Mouse (Mus musculus) heart, postnatal 0 days (tissue): ENCODE measurements around the gene Tcte2. TPM values are rescaled to one million over a fixed set of nuclear protein-coding genes. Genes with fewer than 3 reads are reported as not detected.

Experiments
- ATAC-seq: fragments of 200-750 bp; cut with Nextera tagmentation; 2 replicates; pipeline ENCODE4 v1.8.0; 2017; ENCODE audit warnings: low read depth, moderate number of reproducible peaks, moderate library complexity; ENCODE audit not compliant: insufficient read depth
- DNase-seq: peaks from one replicate; pipeline ENCODE4 v3.0.0-alpha.2; 2016; ENCODE audit warnings: low spot score
- H3K27ac ChIP-seq: fragments of 300-500 bp; sonication (generic); 2 replicates; pipeline ENCODE4 v1.5.1; 2014; ENCODE audit warnings: low read depth, mild to moderate bottlenecking
- H3K27me3 ChIP-seq: fragments of 300-500 bp; sonication (generic); 2 replicates; pipeline ENCODE4 v1.6.1; 2014; ENCODE audit warnings: low read length, mixed read lengths; ENCODE audit not compliant: control insufficient read depth, insufficient read depth
- H3K36me3 ChIP-seq: fragments of 300-500 bp; sonication (generic); replicated peaks from 2 replicates; pipeline ENCODE4 v1.6.1; 2014; ENCODE audit warnings: low read length, mixed read lengths; ENCODE audit not compliant: control insufficient read depth, insufficient read depth
- H3K4me1 ChIP-seq: fragments of 300-500 bp; sonication (generic); 2 replicates; pipeline ENCODE4 v1.6.1; 2014; ENCODE audit warnings: antibody characterized with exemption; ENCODE audit not compliant: control insufficient read depth, insufficient read depth
- H3K4me2 ChIP-seq: fragments of 300-500 bp; sonication (generic); 2 replicates; pipeline ENCODE4 v1.6.1; 2014; ENCODE audit warnings: low read depth, mild to moderate bottlenecking, low read length, moderate library complexity
- H3K4me3 ChIP-seq: fragments of 300-500 bp; sonication (generic); 2 replicates; pipeline ENCODE4 v1.5.1; 2014; ENCODE audit warnings: low read depth, low read length
- H3K9ac ChIP-seq: fragments of 300-500 bp; sonication (generic); replicated peaks from 2 replicates; pipeline ENCODE4 v1.6.1; 2014; ENCODE audit warnings: low read depth, low read length, mixed read lengths
- H3K9me3 ChIP-seq: fragments of 300-500 bp; sonication (generic); replicated peaks from 2 replicates; pipeline ENCODE4 v1.6.1; 2016; ENCODE audit warnings: low read length; ENCODE audit not compliant: control insufficient read depth
- CTCF ChIP-seq: IDR thresholded peaks from 2 replicates; pipeline ENCODE4 v1.5.1; 2016; ENCODE audit warnings: antibody characterized with exemption, control low read depth, low read depth
- EP300 ChIP-seq: IDR thresholded peaks from 2 replicates; pipeline ENCODE4 v1.6.1; 2016; ENCODE audit warnings: antibody characterized with exemption, low read depth
- WGBS: fragments of 180-500 bp; shearing (Covaris S2); extraction: QIAGEN DNeasy Blood & Tissue Kit; methylation state at CpG from one replicate; pipeline ENCODE4 v1.1.7; 2014; 5-methylcytosine and 5-hydroxymethylcytosine counted together
- polyA plus RNA-seq: library from polyadenylated mRNA; unstranded; fragments of >200 nt; fragmentation: Nextera tagmentation; extraction: Ambion mirVana; gene quantifications from 2 replicates; pipeline ENCODE4 v1.2.1, GENCODE M21; 2015
- total RNA-seq: library from RNA; depleted of rRNA; stranded (reverse); fragments of >200 nt; gene quantifications from 2 replicates; pipeline ENCODE4 v1.2.3, GENCODE M21; 2014; ENCODE audit warnings: low replicate concordance

Tcte2 gene
- total and polyA plus RNA-seq, 2 experiments from 2014 or later, result 0.92 to 4.5 TPM

- H3K27me3 ChIP-seq, result no peaks in the 10 kb centered on the region
- no peak for ATAC-seq
Observed at GRCm38 (mm10) chr17:13754940-13755339, 6.7 kb downstream of the Tcte2 start.

GRCm38 (mm10) chr17:13753918-13754317 lies 7.7 kb downstream of the Tcte2 start:
- DNase-seq, result no peak
- Histone ChIP-seq H3K4me2 (no peak overlapping the region), H3K4me3 (no peak overlapping the region), H3K9me3 (no peaks in the 10 kb centered on the region), H3K27ac (no peak overlapping the region), H3K4me1 (peaks cover 5% of the 10 kb centered on the region; the same call in 1 of the 2 replicates), H3K9ac (no peak overlapping the region), H3K27me3 (no peaks in the 10 kb centered on the region), H3K36me3 (no peaks in the 10 kb centered on the region)
- TF ChIP-seq EP300, result no peak
- TF ChIP-seq CTCF, result no peak
- no peak for ATAC-seq
- 84% methylated on average over 4 of the region's 4 CpGs for WGBS

More at GRCm38 (mm10) chr17:13754940-13755339, 6.7 kb downstream of the Tcte2 start:
- H3K36me3 ChIP-seq, result no peaks in the 10 kb centered on the region
- H3K9ac ChIP-seq, result no peak overlapping the region
- H3K4me3 ChIP-seq, result no peak overlapping the region
- peaks cover 6% of the 10 kb centered on the region; the same call in 1 of the 2 replicates for H3K4me1 ChIP-seq
- no peaks in the 10 kb centered on the region for H3K9me3 ChIP-seq
- H3K4me2 ChIP-seq, result no peak overlapping the region
- WGBS, result 64% methylated on average over 6 of the region's 6 CpGs
- H3K27ac ChIP-seq, result no peak overlapping the region
- no peak for DNase-seq
- TF ChIP-seq CTCF, result no peak
- TF ChIP-seq EP300, result no peak

DNA sequence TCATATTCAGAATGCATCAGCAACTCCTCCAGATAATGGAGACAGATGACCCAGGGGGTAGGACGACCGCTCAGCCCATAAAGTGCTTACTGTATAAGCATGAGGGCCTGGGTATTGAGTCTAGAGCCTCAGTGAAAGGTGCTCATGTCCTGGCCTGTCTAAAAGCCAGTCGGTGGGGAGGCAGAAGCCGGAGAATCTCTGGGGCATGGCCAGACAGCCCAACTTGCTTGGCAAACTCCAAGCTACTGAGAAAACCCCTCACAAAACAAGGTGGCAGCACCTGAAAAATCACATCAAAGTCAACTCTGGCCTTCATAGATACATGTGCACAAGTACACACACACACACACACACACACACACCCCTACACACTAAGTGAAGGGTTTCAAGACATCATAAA lies 12.6 kb downstream of the Tcte2 start:
- WGBS, result 94% methylated on average over 4 of the region's 4 CpGs
- H3K4me3 ChIP-seq, result no peak overlapping the region
- no peak for DNase-seq
- no peaks in the 10 kb centered on the region for H3K9me3 ChIP-seq
- H3K9ac ChIP-seq, result no peak overlapping the region
- H3K27me3 ChIP-seq, result 0 out of 2 replicates have a peak, but pooled peaks cover 3% of the 10 kb centered on the region
- no peak for TF ChIP-seq EP300
- TF ChIP-seq CTCF, result no peak
- no peaks in the 10 kb centered on the region for H3K36me3 ChIP-seq
- no peak overlapping the region for H3K4me2 ChIP-seq
- H3K4me1 ChIP-seq, result no peaks in the 10 kb centered on the region; the same call in 1 of the 2 replicates
- no peak overlapping the region for H3K27ac ChIP-seq
- ATAC-seq, result no peak

DNA sequence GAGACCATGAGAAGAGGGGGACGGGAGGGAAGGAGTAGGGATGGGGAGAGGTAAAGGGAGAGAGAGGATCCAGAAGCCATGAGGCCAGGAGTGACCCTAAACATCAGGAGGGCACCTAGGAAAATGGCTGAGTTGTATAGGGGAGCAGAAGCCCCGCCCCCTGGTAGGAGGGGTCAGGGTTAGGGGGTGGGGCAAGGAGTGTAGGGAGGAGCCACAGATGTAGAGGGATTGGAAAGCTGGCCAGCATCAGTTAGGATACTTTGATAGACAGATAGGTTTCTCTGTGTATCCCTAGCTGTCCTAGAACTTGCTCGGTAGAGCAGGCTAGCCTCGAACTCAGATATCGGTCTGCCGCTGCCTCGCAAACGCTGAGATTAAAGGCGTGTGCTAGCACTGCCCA lies 13.9 kb downstream of the Tcte2 start:
- no peak for ATAC-seq
- DNase-seq, result no peak
- 0 out of 2 replicates have a peak, but pooled peaks cover 3% of the 10 kb centered on the region for H3K27me3 ChIP-seq
- no peak overlapping the region for H3K27ac ChIP-seq
- TF ChIP-seq CTCF, result no peak
- no peak for TF ChIP-seq EP300
- H3K9ac ChIP-seq, result no peak overlapping the region
- no peak overlapping the region for H3K4me2 ChIP-seq
- WGBS, result 85% methylated on average over 9 of the region's 9 CpGs
- no peak overlapping the region for H3K4me3 ChIP-seq
- H3K4me1 ChIP-seq, result peaks cover 11% of the 10 kb centered on the region
- H3K36me3 ChIP-seq, result no peaks in the 10 kb centered on the region
- H3K9me3 ChIP-seq, result no peaks in the 10 kb centered on the region

DNA sequence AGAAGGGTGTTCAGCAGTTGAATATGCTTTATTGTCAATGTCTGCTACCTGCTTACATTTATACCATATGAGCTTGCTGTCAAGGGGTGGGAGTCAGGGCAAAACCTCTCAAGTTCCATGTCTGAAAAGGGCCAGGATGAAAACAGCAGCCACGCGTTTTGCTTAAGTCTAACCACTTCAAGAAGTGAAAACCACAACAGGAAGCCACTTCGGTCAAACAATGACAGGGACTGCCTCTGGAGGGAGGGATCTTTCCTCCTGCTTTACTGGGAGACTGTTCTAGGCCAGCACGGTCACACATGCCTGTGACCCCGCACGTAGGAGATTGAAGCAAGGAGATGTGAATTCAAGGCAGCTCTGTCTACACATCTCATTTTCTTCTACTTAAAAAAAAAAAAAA lies 15.3 kb downstream of the Tcte2 start:
- no peak overlapping the region for H3K4me3 ChIP-seq
- TF ChIP-seq EP300 (no peak), CTCF (no peak)
- no peaks in the 10 kb centered on the region for H3K9me3 ChIP-seq
- peaks cover 14% of the 10 kb centered on the region for H3K4me1 ChIP-seq
- H3K4me2 ChIP-seq, result no peak overlapping the region
- no peak overlapping the region for H3K9ac ChIP-seq
- H3K27me3 ChIP-seq, result 0 out of 2 replicates have a peak, but pooled peaks cover 3% of the 10 kb centered on the region
- no peaks in the 10 kb centered on the region for H3K36me3 ChIP-seq
- no peak overlapping the region; the same call in 1 of the 2 replicates for H3K27ac ChIP-seq
- ATAC-seq, result no peak
- no peak for DNase-seq
- WGBS, result 54% methylated on average over 6 of the region's 6 CpGs

DNA sequence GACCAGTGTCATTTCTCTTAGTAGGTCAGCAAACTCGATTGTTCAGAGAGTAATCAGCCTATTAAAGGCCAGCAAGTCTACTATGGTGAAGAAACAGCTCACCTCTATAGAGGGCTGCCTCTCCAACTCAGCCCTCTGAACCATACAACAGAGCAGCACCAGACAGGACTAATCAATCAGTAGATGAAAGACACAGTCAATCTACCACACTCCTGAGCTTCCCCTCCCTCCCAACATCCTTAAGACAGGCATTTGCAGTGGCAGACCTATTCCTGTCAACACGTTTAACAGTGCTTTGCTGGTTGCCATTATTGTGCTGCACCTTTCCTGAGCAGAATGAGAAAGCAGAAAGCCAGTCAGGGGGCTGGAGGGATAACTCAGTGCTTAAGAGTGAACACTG lies 16.3 kb downstream of the Tcte2 start:
- Histone ChIP-seq H3K27ac (no peak overlapping the region), H3K4me3 (no peak overlapping the region), H3K36me3 (no peaks in the 10 kb centered on the region), H3K9ac (no peak overlapping the region), H3K4me1 (peaks cover 17% of the 10 kb centered on the region), H3K27me3 (0 out of 2 replicates have a peak, but pooled peaks cover 3% of the 10 kb centered on the region), H3K9me3 (no peaks in the 10 kb centered on the region), H3K4me2 (no peak overlapping the region)
- WGBS, result 53% methylated on average over 2 of the region's 2 CpGs
- TF ChIP-seq EP300, result no peak
- no peak for TF ChIP-seq CTCF
- DNase-seq (peak; percentile 30), ATAC-seq (no peak)
